Mouse (Mus musculus) embryonic fibroblast, embryonic 13.5 days (primary cell): ENCODE results near the gene Prkab2.

ENCODE experiments used
- CTCF ChIP-seq: IDR thresholded peaks from 2 replicates; pipeline ENCODE4 v1.5.1; 2011; ENCODE audit warnings: mild to moderate bottlenecking, control low read depth, low read length, moderate library complexity, borderline replicate concordance; ENCODE audit not compliant: insufficient read depth
- POLR2A ChIP-seq: IDR thresholded peaks from 2 replicates; pipeline ENCODE4 v1.6.1; 2011; ENCODE audit warnings: low read depth, mild to moderate bottlenecking, control low read depth, low read length, moderate library complexity

DNA sequence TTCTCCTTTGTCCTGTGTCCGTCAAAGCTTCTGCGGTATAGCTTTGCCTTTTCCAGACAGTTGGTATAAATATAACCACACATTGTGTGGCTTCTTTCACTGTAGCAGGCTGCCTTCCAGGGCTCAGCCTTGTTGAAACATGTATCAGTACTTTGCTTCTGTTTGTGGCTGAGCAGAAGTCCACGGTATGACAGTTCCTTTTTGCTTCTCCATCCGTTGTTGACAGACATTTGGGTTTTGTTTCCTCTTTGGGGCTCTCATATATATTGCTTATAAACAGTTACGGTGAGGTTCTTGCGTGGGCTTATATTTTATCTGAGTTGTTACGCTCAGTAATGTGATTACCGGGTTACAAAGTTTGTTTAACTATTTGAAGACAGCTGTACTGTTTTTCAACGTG, 7.5 kb downstream of the Prkab2 start:
- TF ChIP-seq POLR2A = no peak
- TF ChIP-seq CTCF = no peak
